Mouse (Mus musculus): ENCODE measurements around the gene Col1a2.
A peak's percentile ranks its signal among the peaks of the same experiment; 100 is the strongest.

Gene Col1a2

DNA sequence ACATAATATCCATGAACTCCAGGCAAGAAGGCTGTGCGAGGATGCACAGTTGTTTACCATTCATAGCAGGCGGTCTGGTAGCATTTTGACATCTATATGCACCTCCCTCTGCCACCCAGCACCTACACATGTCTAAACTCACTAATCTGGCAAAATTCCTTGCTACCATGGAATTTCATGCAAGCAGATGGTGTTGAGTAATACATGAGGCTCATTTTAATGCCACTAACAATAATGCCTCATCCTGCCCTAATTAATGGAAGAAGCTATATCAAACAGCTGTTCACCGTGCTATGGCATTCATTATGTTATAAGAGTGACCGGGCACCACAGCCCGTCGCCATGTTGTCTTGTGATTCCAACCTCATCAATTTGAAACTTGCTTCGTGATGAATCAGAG, 23.8 kb downstream of the Col1a2 start:
- no peak for DNase-seq

DNA sequence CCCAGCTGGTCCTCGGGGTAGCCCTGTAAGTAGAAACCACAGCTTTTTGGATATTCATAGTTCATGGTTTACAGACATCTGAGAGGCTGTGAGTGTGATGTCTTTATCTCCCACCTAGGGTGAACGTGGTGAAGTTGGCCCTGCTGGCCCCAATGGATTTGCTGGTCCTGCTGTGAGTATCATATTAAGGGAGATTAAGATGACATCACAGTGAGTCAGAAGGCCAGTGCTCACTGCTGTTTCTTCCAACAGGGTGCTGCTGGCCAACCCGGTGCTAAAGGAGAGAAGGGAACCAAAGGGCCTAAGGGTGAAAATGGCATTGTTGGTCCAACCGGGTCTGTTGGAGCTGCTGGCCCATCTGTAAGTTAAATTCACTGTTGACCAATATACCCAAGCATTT, 26.4 kb downstream of the Col1a2 start:
- DNase-seq = no peak

DNA sequence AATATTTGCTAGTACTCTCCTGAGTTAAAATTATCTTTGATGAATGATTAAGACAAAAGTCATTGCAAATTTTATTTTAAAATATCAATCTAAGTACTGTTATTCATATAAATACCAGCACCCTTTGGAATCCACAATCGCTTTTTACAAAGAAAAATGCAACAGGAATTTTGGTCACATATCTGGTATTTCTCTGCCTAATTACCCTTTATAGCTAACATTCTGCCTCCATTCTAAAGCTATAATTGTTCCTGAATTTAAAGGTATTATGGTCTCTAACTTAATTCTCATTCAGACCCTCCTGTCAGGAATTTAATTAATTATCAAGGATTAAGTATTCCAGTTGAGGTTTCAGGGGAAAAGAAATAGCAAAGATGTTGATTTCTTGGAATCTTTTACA, 28.3 kb downstream of the Col1a2 start:
- no peak for DNase-seq

DNA sequence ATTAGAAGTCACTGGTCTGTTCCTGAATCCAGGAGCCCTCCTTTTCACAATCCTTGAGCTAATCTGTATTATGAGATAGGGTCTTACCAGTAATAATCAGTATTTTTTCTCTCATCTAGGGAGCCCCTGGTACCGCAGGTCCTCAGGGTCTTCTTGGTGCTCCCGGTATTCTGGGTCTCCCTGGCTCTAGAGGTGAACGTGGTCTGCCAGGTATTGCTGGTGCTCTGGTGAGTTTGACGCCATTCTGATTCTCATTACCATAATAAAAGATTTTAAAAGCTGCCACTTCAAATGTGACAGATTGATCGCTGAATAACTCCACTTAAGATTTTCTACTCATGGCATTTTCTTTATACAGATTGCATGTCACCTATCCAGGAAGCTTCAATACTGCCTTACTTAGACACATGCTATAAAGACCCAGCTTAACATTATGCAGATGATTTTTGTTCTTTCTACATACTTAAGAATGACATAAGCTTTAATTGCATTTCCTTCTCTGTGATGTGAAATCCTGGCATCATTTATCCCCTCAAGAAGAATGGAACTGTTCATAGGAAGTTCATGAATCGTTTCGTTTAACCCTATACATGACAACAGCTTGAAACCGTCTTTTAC, 30.0 kb downstream of the Col1a2 start:
- no peak for DNase-seq

DNA sequence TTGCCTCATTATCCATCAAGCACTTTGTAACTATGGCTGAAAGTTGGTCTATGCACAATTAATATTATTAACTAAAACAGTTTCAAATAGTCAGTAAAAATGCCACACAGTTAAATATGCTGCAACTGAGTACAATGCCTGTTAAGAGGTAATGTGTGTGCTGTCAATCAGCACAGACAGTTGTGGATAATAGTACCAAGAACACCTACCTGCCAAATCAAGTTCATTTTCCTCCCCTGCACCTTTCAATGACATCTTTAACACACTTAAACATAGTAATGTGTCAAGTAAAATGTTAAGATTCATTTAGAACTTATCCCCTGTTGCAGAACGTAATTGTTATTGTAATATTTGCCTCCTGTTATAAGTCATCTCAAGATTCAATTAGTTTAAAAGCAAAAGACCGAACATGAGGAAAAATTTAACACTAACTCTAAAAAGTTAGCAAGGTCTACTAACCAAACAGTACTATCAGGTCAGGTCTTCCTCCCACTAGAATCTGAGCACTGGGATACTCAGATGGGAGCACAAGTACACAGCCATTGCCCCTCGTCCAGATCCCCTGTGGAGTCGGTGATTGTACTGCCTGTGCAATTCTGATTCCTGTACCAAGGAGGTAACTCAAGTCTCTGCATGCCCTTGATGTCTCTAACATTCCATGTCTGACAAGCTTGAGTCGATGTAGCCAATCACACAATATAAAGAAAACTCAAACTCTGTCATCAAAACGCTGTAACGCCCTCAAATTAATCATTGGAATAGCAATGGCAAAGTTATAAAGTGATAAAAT, 37.5 kb downstream of the Col1a2 start:
- DNase-seq = no peak

DNA sequence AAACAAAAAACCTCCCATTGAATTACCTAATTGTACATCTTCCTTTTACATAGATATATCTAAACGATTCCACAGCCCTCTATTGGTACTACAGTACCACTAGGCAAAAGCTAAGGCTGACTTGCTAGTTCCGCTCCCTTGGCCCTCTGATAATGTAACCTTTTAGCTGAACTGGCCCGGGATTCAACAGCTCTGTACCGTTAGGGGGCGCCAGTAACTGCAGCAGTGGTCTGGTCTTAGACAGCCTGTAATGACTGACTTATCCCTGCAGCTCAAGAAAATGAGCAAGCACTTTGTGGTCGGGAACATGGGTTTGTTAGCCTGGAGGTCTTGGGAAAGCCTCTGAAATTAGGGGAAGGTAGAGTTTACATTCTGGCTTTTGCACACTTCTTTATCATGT, 39.9 kb downstream of the Col1a2 start:
- DNase-seq = peak; percentile 63

DNA sequence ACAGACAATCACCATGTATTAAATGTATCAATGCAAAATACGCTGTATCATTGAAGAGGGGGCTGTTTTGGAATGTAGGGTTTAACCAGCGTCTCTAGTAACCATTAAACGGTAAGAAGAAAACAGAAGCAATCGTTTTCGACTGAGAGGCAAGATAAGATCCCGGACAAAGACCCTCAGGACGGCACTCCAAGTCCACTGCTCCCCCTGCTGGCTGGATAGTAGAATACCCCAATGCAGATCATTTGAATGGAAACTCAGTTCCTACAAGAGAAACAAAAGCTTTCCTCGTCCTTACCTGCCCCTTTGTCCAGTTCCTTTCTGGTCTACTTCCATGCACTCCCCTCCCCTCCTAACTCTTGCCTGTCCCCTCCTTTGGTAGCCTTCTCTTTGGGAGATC, 41.1 kb downstream of the Col1a2 start:
- peak; percentile 80 for DNase-seq

DNA sequence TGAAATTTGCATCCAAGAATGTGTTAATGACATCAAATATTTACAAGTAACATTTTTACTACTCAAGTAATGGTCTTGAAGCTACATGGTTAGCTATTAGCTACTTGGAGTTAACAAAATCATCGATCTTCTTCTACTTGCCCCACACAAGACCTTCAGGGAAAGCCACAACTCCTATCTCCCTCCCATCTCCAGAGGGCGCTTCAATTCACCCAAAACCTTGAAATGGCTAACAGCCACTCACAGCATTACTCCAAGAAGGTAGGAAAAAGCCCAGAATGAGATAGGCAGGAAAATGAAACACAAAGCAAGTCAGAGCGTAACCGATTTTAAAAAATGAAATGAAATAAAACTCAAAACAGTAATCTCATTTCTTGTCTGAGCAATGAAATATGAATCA, 44.3 kb downstream of the Col1a2 start:
- peak; percentile 49 for DNase-seq

DNA sequence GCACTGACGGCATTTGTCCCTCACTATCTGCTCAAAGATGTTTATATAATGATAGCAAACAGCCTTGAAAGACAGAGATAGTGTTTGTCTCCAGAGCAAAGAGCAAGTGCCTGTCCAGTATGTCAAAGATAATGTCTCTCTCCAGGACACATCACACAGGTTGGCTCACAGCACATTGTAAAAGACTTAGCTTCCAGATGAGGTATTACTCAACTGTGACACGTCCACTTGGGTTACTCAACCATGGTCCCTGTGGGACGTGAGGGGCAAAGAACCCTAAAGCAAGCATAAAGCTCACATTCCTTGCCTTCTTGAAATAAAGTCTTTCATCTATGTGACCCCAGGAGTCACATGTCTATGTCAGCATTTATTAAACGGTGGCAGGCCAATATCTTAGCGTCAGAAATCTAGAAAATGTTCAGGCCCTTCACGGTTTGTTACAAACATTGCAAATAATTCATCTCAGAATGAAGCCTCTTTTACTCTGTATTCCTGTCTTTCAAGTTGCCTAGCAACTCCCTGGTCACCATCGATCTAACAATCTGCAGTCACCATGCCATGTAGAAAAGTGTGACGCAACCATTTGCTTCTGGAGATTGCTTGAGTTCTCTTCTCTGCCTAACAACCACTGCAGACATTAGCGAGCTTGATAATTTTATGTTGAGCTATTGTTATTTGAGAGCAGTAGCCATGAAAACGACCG, 45.4 kb downstream of the Col1a2 start:
- DNase-seq = no peak

DNA sequence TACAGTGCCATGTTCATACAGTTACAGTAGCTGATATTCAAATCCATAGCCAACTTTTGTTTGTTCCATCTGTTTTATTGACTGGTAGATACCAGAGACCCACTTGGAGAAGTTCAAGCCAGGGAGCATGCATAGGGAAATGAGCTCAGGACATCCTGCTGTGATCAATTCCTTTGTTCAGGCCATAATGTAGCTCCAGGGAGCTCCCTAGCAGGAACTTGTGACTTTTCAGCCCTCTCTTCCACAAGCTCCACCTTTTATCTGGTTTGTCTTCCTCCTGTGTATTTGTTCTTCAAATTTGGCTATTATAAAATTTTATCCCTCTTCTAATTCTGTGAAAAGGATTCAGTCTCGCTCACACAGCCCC, 45.9 kb downstream of the Col1a2 start:
- no peak for DNase-seq

DNA sequence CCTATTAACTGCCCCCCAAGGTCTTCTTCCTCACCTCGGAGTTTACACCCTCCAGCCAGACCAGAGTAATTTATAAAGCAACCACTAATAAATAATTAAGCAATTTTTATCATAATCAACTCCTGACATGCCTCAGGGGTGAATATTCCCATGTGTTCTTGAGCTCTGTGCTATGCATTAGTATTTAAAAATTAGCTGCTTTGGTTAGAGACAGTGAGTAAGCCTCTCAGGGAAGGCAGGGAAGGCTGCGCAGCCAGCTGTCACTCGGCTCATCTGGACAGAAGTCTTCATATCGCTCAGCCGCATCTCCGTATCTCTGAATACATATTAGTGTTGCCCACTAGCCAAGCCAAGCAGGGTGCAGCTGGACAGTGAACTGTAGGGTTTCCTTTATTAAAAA, 50.8 kb downstream of the Col1a2 start:
- no peak for DNase-seq

DNA sequence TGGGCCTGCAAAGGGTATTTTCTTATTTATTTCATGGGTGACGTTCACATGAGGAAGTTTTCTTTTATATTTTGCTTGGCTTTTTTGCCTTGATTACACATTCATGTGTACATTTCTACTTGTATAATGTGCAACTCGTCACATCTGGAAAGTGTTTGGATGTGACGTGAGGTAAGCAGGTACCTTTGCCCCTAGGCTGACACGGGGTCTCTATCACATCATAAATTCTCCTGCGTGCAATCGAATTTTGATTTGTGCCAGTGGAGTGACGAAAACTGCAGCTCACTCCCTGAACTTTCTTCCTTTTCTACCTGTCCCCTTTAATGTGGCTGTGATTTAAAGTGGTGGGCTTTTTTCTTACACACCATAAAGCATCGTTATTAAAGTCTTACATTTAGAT, 52.5 kb downstream of the Col1a2 start:
- no peak for DNase-seq

DNA sequence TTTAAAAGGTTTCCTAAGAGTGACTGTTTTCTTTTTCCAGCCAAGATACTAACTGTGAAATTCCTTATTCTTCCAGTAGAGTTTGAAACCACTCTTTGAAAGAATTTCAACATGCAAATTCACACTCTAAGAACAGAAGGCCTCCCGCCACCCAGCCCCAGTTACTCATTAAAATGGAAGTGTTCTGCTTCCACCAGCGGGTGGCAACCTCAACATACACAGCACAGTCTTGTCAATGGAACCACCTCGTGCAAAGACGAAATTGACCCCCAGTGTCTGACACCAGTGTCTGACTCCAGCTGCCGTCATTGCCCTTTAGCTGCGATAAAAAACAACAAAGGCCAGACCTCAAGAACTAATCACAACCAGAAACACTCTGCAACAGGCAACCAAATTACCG, 53.1 kb downstream of the Col1a2 start:
- DNase-seq = peak; percentile 73

DNA sequence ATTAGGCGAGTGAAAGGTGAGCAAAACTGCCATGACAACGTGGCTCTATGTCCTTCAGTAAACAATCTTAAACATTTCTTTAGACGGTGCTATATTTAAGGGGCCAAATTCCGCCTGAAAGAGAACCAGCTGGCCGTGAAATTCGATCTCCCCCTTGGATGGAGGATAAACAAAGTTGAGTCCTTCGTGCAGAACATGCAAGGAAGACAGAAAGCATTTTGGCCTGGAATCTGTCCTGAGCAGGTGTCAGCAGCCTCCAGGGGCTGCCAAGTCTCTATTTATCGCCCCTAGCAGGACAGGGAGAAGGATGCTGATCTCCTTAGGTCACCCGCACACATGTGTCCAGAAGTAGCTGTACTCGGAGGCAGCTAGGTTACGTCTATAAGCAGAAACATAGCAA, 56.5 kb downstream of the Col1a2 start:
- DNase-seq = no peak

DNA sequence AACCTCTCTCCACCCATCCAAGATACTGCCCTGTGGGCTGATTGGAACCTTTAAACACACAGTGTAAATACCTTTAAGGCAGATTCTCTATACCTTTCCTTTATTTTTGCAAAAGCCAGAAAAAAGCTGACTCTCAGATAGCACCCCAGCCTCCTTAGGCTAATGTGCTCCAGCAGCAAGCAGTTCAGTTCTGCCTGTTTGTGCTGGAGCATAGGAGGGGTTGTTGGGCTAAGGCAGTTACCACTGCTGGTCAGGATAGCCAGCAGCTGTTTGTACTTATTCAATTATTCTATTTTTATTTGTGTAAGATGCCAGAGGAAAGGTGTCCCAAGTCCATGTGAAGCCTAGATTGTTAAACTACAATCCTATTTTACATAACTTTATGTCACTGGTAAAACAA, 57.0 kb downstream of the Col1a2 start:
- DNase-seq = no peak

DNA sequence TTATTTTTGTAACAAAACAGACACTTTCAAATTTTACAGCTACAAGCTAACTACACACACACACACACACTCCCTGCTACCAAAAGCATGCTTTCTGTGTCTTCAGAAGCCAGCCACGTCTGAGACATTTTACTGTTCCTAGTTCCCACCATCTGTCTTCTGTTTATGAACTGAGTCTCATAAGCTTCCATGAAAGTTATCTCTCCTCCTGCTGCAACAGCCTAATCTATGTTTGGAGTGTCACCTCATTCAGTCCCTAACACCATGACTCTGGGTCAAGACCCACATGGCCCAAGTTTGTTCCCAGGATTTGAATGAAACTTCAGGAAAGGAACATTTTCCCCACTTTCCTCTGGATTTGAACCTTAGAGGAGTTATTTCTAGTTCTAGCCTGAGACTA, 57.8 kb downstream of the Col1a2 start:
- no peak for DNase-seq

DNA sequence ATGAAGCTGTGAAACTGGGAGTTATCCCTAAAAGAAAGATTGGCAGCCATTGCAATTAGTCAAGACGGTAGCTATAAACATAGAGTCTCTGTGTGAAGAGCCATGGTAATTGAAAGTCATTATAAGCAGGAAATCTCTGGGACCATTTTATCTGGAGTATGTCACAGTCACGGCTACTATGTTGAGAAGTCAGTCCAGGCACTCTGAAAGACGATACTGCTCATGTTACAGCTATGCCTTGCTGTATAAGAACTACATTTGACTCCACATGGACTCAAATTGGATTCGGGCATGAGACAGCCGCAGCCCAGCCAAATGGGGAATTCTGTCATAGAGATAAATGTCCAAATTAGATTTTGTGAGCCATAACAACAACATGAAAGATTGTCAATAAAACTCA, 58.9 kb downstream of the Col1a2 start:
- no peak for DNase-seq

DNA sequence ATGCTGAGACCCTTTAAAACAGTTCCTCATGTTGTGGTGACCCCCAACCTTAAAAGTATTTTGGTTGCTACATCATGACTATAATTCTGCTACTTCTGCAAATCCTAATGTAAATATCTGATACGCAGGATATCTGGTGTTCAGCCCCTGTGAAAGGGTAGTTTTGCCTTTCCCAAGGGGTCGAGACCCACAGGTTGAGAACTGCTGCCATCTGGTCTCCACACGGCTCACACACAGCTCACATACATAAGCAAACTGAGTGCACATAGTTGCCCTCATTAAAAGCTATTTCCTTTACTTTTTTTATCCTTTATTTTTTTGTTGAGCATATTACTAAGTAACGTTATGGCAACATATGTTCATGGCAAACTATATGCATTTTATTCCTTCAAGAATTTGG, 65.8 kb downstream of the Col1a2 start:
- DNase-seq = no peak

DNA sequence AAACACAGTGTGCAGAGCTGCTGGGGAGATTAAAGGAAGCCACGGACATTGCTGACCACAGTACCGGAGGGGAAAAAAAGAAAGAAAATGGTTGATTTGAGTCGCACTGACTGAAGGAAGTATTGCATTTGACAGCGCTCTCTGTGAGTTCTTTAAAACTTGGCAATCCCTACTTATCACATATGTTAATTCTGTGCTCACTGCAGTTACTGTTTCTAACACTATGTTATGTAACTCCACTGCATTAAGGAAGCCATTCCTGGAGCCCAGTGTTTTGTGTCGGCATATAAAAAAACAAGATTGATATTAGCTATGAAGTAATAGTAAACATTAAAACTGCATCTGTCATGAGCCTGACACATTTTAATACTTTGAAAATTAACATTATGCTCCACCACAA, 73.1 kb downstream of the Col1a2 start:
- no peak for DNase-seq

DNA sequence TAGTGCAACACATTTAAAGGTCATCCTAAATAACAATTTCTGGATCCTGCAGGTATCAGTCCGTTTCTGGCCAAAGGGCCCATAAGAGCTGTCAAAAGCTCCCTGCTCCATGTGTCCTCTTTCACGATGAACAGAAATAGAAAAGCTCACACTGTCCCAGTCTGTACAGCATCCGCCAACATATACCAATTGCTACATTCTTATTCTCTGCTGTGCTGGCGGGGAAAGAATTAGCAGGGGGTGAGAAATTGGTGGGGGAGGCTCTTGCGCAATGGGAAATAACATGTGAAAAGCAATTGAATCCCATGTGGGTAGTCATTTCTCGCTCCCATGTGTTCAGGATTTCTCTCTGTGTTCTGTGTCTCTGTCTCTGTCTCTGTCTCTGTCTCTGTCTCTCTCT, 73.7 kb downstream of the Col1a2 start:
- DNase-seq = no peak

DNA sequence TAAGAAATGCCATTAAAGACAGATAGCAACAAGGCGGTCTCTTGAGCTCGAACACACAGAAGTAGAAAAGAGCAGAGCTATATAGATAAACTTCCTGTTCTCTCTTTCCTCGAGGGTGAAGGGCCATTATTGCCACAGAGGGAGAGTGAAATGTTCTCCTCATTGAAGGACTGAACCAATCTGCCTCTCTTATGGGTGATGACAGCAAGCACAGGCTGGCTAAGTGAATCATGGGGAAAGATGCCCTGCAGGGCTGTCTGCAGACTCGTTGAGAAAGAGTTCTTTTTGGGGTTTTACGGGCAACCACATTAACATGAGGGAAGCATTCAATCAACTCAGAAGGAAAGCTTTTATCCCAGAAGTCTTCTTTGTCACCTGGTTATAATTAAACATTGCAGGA, 75.0 kb downstream of the Col1a2 start:
- DNase-seq = no peak

DNA sequence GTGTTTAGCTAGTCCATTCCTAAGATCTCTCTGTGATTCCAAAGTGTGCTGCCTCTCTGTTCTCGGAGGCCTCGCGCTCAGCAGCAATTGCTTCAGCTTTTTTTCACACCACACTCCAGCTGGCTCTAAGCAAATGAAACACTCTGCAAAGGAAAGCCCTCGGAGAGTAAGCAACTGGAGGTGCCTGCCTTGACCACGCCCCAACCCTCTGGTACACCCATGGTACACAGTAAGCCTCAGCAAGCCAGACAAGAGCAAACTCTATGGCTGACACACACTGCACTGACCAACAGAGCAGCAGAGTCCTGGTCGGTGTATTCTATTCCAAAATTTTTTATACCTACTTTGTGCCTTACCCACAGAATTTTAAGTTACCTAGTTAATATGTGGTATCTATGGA, 78.9 kb downstream of the Col1a2 start:
- DNase-seq = no peak

DNA sequence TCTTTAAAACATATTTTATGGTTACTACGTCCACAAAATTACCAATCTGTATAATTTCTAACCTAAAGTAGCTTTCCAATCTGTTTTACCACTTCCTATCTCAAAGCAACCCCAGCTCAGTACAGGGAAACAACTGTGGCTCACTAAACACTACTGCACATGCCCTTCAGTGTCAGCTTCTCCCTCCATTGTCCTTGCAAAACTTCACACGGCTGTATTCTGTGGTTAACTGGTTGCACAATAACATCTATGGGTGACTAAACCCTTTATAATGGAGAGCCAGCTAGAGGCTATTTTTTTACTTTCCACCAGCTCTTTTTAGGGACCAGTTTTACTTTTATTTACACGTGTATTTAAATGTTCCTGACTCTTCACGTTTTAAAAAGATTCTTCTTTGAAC, 83.3 kb downstream of the Col1a2 start:
- no peak for DNase-seq

DNA sequence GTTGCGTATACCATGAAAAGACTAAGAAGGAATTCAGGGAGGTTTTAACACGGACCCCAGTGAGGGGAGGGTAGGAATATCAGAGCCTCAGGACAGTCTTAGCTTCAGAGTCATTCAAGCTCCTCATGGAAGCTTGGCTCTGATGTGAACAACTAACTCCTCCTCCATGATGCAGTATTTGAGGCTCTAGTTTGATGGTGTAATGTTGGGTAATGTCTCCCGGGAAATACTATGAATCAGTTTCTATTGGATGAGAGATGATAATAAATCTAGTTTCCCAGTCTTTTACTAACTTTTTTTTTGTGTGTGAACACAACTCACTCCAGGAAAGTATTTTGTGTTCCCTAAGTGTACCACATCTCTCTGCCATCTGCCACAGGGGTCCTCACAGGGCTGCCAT, 84.1 kb downstream of the Col1a2 start:
- no peak for DNase-seq
